Mouse (Mus musculus): Measurements from ENCODE around the gene Galnt2.

Gene Galnt2

DNA sequence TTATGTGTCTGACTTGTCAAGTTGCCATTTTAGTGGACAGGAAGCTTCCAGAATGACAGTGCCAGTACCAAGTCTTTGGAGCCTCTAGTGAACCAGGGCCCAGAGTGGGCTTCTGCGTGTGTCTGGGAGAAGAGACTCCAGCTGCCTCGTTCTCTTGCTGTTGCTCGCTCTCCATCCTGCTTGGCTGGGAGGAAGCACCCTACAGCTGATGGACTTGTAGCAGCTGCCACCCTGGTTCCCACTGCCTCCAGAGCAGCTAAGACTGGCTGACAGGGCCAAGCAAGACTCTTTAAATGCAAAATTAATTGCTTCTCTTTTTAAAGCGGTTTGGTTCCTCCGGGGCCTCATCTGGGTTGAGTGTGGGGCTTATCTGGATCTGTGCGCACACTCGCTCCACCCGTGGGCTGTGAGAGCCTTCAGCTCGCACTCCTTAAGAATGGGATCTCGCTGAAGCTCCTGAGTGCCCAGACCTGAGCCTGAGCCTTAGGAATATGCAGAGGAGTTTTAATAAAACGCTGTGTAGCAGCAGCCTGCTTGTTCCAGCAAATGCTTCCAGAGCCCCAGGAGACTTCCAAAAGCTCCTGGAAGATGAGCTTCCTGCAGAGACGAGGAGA lies 90.1 kb downstream of the Galnt2 start:
- in situ Hi-C loops (cut with MboI, MseI) = no loop called here

DNA sequence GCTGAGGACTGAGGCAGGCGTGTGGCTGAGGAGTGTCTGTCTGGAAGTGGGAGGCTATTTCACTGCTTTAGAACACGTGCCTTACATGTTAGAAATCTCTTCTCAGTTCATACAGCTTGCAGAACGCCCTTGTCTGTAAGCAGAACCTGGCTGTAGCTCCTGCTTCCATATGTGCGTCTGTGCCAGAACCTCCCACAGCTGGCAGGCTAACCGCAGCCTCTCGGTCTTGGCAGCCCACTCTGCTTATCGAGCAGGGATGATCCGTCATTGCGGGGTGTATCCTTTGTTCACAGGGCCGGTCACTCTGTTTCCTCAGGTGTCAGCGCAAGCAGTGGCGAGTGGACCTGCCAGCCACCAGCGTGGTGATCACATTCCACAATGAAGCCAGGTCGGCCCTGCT lies 92.2 kb downstream of the Galnt2 start:
- in situ Hi-C loops (cut with MboI, MseI) = no loop called here

DNA sequence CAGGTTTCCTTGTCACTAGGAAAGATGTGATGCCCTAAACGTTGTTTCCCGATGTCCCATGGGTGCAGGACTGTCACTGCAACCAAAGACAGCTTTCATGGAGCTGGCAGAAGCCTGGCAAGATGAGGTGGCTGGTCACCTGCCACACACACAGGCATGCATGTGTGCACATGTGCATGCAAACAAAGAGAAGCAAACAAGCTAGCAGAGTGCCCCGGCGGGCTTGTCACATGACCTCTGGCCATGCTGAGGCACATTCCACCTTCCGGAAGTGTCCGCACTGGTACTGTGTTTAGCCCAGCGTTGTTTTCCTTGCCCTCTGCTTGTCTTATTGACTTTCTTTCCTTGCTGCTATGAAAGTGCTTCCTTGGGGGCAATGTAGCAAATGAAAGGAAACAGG lies 97.1 kb downstream of the Galnt2 start:
- in situ Hi-C loops (cut with MboI, MseI) = no loop called here

DNA sequence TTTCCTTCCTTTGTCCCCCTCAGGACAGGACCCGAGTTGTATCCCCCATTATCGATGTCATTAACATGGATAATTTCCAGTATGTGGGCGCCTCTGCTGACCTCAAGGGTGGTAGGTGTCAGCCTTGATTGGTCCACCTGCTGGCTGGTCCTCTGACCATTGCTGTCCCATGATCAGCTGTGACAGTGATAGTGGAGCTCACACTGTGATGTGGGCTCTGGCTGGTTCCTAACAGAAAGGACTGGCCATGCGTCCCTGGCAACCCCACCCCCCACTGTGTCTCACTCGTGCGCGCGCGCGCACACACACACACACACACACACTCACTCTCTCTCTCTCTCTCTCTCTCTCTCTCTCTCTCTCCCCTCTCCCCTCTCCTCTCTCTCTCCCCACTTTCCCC lies 98.5 kb downstream of the Galnt2 start:
- in situ Hi-C loops (cut with MboI, MseI) = no loop called here

DNA sequence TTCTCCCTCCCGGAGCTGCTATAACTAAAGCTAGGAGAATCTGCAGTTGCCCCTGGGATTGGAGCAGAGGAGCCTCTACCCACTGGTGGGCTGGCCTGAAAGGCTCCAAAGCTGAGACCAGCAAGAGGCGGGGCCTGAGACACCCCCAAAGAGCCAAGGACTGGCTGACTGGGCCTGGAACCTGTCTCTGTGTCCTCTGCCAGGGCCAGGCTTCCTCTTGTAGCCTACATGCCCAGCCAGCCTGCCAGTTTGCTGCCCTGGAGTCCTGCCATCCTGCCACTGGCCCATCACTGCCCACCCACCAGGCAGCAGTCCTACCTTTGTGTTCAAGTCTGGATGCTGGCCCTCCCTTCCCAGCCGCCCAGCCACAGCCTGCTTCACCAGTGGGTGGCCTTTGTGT lies 99.2 kb downstream of the Galnt2 start:
- in situ Hi-C loops (cut with MboI, MseI) = no loop called here

DNA sequence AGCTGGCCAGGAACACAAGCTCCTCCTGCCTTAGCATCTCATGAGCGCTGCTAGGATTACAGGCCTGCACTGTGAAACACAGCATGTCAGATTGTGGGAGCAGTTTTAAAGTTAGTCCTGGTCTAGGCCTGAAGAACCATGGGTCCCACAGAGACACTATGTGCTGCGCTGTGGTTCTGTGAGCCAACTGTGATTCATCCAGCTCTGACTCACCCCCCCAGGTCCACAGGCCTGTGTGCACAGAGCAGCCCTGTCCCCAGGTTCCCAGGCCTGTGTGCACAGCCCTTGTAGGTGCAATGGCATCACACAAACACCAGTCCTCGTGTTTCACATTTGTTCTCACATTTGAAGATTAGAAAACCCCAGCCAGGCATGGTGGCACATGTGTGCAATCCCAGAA lies 99.9 kb downstream of the Galnt2 start:
- in situ Hi-C loops (cut with MboI, MseI) = no loop called here

DNA sequence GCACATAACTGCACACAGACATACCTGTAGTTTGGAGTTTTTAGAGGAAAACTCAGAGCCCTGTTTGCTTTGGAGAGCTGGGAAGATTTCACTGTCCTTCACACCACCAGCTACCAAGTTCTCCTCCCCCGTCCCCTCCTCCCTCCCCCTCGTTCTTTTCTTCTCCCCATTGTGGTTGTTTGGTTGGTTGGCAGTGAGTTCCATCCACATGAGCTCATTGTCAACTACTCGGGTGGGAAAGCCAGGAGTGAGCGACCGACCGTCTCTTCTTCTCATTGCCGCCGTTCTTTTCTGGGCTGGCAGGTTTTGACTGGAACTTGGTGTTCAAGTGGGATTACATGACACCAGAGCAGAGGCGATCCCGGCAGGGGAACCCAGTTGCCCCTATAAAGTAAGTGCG lies 100.5 kb downstream of the Galnt2 start:
- in situ Hi-C loops (cut with MboI, MseI) = no loop called here

DNA sequence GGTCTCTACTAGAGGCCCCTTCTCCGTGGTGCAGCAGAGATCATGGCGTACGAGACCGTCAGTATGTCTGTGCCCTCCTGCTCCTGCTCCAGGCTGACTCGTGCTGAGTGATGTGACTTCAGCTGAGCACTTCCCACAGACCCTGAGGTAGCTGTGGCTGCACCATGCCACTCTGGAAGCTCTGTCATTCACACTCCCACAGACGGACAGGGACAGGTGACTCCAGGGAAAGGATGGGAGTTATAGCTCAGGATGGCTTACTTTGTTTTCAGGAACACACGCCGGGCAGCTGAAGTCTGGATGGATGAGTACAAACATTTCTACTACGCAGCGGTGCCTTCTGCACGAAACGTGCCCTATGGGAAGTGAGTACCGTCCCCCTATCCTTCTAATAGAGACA lies 105.1 kb downstream of the Galnt2 start:
- in situ Hi-C loops (cut with MboI, MseI) = no loop called here

DNA sequence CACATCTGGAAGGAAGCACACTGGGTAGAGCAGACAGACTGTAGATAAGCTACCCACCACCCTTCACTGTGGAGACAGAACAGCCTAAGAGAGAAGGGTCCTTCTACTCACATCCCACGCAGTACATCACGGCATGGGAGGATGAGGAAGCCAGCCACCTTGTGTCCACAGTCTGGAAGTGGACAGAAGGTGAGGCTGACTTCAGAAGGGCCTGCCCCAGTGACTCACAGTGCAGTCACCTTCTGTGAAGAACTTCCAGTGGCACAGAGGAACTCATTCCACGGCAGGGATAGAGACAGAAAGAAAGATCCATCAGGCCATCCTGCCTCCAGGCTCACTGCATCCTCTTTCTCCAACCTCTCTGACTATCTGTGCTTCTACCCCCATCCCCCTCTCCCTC lies 108.6 kb downstream of the Galnt2 start:
- in situ Hi-C loops (cut with MboI, MseI) = loop anchor here (10.0 kb wide), 1 partner anchor 1085 kb away; no protein-coding TSS in a partner anchor

DNA sequence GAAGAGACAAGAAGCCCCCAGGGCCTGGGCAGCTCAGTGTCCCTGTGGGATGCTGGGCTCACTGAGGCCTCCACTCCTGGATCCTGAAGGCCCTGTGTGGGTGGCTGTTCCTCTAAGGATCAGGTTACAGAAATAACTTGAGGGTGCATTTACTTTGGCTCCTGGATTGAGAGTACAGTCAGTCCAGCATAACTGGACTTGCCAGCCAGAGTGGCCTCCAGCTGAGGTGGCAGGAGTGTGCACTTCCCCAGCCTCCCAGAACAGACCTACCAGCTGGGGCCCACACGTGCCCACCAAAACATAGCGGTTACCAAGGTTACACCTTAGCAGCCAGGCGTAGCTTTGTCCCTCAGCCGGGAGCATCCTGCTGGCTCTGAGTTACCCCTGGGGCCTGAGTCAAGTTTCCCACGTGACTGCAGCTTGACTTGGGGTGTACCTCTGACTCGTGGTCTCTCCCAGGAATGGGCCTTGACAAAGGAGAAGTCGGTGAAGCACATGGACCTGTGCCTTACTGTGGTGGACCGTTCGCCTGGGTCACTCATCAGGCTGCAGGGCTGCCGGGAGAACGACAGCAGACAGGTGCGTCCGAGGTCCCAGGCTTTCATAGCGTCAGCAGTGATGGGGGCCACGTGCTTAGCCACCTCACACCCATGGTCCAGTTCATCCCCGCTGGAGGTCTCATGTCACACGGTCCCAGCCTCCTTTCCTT lies 109.3 kb downstream of the Galnt2 start:
- in situ Hi-C loops (cut with MboI, MseI) = loop anchor here (10.0 kb wide), 1 partner anchor 1084 kb away; no protein-coding TSS in a partner anchor

DNA sequence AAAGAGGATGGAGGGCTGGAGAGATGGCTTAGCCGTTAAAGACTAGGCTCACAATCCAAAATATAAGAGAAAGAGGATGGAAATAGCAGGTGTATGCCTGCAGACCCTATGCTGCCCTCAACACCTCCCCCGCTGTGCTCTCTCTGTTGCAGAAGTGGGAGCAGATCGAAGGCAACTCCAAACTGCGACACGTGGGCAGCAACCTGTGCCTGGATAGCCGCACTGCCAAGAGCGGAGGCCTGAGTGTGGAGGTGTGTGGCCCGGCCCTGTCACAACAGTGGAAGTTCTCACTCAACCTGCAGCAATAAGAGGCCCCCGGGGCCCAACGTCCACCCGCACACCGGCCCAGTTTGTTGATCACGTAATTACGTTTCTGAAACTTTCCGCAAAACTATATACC lies 112.0 kb downstream of the Galnt2 start:
- in situ Hi-C loops (cut with MboI, MseI) = loop anchor here (10.0 kb wide), 1 partner anchor 1082 kb away; no protein-coding TSS in a partner anchor

DNA sequence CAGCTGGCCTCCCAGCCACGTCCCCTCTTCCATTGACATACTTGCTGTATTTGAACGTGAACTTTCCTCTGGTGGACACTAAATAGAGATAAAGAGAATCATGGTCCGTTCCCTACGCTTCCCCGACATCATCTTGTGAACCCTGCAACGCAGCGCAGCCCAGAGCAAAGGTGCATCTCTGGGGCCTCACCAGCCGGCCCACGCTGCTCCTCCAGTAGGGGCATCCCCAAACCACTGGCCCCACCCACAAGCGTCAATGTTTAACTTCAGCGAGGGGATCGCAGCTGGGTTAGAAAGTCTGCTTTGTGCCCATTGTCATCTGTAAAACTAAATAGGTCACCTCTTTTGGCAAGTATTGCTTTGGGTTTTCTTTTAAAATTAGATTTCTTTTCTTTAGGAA lies 112.8 kb downstream of the Galnt2 start:
- in situ Hi-C loops (cut with MboI, MseI) = loop anchor here (10.0 kb wide), 1 partner anchor 1081 kb away; no protein-coding TSS in a partner anchor

DNA sequence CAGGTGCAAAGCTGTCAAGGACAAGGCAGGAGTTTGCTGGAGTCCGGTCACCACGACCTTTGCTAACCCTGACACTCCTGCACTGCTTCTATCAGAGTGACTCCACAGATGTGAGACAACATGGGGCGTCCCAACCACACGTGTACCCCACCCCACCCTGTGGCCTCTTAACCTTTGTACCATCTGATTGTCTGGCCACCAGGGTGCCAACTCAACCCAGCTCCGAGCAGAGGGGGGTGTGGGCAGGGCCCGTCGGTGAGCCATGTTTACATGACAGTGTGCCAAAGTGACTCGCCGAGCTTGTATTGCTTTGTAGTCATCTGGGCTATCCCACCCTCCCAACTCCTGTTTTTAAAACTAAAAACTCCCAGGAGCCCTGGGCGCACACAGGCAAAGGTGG lies 113.9 kb downstream of the Galnt2 start:
- in situ Hi-C loops (cut with MboI, MseI) = loop anchor here (10.0 kb wide), 1 partner anchor 1080 kb away; no protein-coding TSS in a partner anchor

DNA sequence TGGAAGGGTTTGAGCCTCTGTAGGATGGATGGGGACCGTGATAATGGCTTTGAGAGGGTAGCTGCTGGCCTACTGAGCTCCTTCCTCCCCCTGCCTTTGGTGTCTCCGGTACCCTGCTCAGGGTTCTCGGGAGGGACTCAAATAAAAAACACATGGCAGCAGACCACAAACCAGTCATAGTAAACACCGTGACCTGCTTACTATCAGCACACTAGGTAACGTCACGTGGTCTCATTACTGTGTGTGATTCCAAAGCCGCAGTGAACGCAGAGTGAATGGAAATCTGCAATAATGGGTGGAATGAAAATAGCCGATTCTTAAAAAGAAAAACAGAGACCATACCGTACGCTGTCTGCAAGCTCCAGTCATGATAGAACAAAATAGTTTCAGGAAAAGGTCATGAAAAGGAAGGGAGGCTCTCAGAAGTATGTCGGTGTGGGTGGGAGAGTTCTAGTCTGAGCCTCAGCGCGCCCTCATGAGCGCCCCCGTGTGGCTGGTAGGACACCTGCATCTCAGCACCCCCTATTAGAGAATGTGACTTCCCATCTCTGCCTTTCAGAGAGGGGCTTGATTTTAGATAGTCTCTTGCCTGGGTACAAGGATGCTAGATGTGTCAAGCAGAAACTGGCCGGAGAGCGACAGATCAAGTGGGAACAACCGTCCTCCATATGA lies 115.8 kb downstream of the Galnt2 start:
- in situ Hi-C loops (cut with MboI, MseI) = loop anchor here (10.0 kb wide), 1 partner anchor 1078 kb away; no protein-coding TSS in a partner anchor

DNA sequence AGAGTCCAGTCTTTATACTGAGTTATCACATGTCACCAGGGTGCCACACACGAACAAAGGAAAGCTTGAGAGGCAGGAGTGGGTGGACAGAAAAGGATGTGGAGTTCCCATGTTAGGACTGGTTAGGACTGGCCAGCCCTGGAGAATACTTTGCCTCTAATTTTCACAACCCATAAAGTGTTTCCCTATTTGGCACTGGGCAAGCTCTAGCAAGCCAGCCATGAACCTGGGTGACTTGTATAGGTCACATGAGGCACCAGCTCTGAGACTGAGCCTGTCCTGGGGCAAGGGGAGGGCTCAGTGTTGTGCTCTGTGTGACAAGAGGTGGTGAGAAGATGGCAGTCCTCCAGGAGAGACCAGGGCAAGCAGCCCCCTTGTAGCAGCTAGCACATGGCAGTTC lies 116.9 kb downstream of the Galnt2 start:
- in situ Hi-C loops (cut with MboI, MseI) = loop anchor here (10.0 kb wide), 1 partner anchor 1077 kb away; no protein-coding TSS in a partner anchor

DNA sequence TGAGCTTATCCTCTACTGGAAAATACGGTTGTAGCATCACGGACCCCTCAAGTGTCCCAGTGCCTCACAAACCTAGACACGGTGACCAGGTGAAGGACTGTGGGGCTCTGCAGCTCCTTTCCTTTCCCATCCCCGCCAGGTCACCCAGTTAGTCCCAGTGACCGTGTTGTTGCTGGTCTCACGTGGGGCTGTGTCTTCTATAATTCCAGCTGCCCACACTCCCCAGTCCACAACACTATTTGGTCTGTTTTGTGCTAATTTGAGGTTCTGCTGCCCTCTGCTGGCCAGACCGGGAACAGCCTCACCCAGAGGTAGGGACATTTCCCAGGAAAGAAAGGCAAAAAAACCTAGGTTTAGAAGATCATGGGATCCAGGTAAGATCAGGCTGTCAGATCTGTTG lies 118.5 kb downstream of the Galnt2 start:
- in situ Hi-C loops (cut with MboI, MseI) = loop anchor here (5.0 to 10.0 kb wide), 2 partner anchors 297 to 1075 kb away; no protein-coding TSS in a partner anchor

DNA sequence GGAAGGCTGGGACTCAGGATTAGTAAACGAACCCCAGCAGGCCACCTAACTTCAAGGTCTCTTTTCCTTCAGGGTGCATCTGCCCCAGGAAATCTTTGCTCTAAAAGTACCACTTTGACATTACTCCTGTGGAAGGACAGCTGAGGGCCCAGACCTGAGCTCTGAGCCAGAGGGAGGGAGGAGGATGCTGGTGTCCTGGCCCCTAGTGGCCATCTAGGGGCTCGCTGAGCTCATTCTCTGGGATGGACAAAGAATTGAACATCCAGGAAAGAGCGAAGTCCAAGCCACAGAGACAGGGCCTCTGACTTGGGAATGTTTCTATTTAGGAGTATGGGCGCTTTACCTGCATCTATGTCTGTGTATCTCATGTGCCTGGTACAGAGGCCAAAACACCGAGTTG lies 120.4 kb downstream of the Galnt2 start:
- in situ Hi-C loops (cut with MboI, MseI) = loop anchor here (5.0 kb wide), 1 partner anchor 299 kb away; no protein-coding TSS in a partner anchor

DNA sequence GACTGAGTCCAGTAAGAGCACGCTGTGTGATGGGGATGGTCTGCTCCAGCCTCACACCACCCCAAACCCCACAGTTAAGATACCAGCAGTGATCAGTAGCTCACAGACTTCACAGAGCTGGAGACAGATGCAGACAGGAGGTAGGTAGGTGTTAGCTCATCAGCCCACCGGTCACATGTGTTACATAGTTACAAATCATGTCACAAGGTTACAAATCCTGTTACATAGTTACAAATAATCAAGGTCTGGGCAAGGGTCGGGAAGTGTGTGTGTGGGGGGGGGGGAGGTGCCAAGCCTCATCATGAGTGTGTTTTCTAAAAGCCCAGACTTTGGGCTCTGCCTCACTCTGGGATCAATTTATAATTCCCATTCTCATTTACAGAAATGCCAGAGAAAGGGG lies 129.7 kb downstream of the Galnt2 start:
- in situ Hi-C loops (cut with MboI, MseI) = no loop called here

DNA sequence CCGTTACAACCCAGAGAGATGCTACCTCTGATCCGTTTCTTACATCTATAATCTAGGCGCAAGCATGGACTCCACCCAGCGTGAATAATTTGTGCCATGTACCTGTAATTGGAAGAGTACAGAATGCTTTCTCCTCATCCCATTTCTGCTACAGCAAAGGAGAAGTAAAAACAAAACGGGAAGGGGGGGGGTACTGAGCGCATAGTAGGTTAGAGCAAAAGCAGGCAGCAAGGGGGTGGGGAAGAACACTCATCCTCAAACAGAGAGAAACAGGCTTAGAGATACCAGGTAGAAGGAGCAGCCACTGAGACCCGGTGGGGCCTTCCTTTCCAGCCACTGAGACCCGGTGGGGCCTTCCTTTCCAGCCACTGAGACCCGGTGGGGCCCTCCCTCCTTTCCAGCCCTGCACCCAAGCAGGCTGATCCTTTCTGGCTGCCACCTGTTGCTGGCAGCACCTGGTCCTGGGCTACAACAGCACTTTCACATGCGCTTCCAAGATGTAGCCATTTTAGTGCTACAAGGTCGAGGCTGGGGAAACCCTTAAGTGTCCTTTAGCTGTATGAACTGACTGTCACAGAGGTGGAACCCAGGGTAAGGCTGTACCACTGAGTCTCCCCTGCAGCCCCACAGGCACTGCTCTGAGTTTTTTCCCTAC lies 130.7 kb downstream of the Galnt2 start:
- in situ Hi-C loops (cut with MboI, MseI) = no loop called here

DNA sequence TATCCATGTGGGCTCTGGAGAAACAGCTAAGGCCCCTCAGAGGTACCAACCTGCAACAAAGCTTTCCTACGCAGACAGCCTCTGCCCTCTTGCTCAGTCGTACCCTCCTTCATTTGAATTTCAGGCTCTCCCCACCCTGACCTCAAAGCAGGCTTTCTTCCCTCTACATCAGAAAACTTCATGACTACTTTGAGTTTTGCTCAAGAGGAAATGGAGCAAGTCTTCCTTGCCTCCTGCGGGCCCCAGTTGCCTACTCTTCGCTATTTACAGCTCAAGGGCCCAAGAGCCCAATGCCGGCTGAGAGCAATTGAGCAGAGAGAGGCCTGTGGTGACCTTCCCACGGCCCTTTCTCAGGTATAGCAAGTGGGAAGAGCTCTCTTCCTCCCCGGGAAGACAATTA lies 131.4 kb downstream of the Galnt2 start:
- in situ Hi-C loops (cut with MboI, MseI) = no loop called here

DNA sequence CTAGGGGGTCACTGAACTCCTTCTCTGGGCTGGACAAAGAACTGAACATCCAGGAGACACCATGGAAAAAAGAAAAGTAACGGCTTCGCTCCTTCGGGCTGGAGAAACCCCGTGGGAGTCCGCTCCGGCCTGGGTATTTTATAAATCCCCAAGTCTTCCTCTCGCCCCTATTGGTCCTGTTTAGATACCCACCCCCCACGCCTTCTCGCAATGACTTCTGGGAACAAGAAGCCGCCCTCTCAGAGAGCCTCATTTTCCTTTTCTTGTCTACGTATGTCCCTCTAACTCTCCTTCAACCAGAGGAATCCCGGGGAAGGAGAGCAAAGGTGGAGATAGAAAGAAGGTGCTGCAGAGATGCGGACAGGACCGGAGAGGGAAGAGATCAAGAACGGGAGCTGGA lies 132.1 kb downstream of the Galnt2 start:
- in situ Hi-C loops (cut with MboI, MseI) = no loop called here

DNA sequence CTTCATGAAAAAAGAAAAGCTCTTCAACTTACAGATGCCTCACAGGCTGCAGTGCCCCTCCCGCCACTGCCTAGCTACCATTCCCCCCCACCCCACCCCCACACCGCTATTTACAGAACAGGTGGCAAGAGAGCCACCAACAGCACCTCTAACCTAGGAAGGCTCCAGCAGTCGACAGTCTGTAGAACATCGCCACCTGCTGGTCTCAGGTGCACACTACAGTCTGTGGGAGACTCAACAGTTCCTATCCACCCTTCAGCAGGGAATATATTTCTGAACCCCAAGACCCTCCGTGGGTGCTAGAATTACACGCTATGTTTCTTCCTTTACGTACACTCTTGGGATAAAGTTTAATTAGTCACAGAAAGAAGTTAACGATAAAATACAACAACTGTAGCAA lies 137.0 kb downstream of the Galnt2 start:
- in situ Hi-C loops (cut with MboI, MseI) = no loop called here

Data from regulatory T cell (primary cell).